Mouse (Mus musculus) neural tube, embryonic 10.5 days (tissue): ENCODE results near the gene Sdhd.

Experiments
- DNase-seq: peaks from one replicate; pipeline ENCODE4 v3.0.0-alpha.2; 2017; ENCODE audit warnings: low spot score; ENCODE audit errors: extremely low spot score

The Sdhd gene

GRCm38 (mm10) chr9:50590856-50591518 lies 12.6 kb downstream of the Sdhd start:
- no peak for DNase-seq

GRCm38 (mm10) chr9:50586955-50587354 lies 16.7 kb downstream of the Sdhd start:
- no peak for DNase-seq

GRCm38 (mm10) chr9:50585145-50585818 lies 18.3 kb downstream of the Sdhd start:
- no peak for DNase-seq

GRCm38 (mm10) chr9:50580370-50580769 lies 23.2 kb downstream of the Sdhd start:
- no peak for DNase-seq

GRCm38 (mm10) chr9:50569599-50570525 lies 33.8 kb downstream of the Sdhd start:
- DNase-seq, result no peak

- DNase-seq, result no peak
Observed at GRCm38 (mm10) chr9:50567881-50568280, 35.7 kb downstream of the Sdhd start.

- DNase-seq, result no peak
Observed at GRCm38 (mm10) chr9:50567372-50567771, 36.2 kb downstream of the Sdhd start.

GRCm38 (mm10) chr9:50565940-50566339 lies 37.7 kb downstream of the Sdhd start:
- DNase-seq, result no peak

GRCm38 (mm10) chr9:50565173-50565572 lies 38.4 kb downstream of the Sdhd start:
- DNase-seq, result no peak

- no peak for DNase-seq
Observed at GRCm38 (mm10) chr9:50561918-50562360, 41.7 kb downstream of the Sdhd start.

- DNase-seq, result no peak
Observed at GRCm38 (mm10) chr9:50561145-50561917, 42.3 kb downstream of the Sdhd start, which contains the start of gene Tex12. TSS of gene Tex12 (minus strand) at chr9:50561325.

- no peak for DNase-seq
Observed at GRCm38 (mm10) chr9:50555094-50555446, 48.5 kb downstream of the Sdhd start, which contains the start of gene Bco2. TSS of gene Bco2 (minus strand) at chr9:50555181.

- peak; percentile 24 for DNase-seq
Observed at GRCm38 (mm10) chr9:50554241-50555093, 49.1 kb downstream of the Sdhd start, which contains the start of gene Il18. TSS of gene Il18 (plus strand) at chr9:50554827.

GRCm38 (mm10) chr9:50553547-50553946 lies 50.1 kb downstream of the Sdhd start:
- no peak for DNase-seq

- no peak for DNase-seq
Observed at GRCm38 (mm10) chr9:50552206-50552605, 51.4 kb downstream of the Sdhd start.

GRCm38 (mm10) chr9:50548936-50549335 lies 54.7 kb downstream of the Sdhd start:
- no peak for DNase-seq

- no peak for DNase-seq
Observed at GRCm38 (mm10) chr9:50547859-50548478, 55.6 kb downstream of the Sdhd start.
